Mouse (Mus musculus) lung, embryonic 14.5 days (tissue): ENCODE results near the gene Gm3336. TPM values are rescaled to one million over a fixed set of nuclear protein-coding genes. Genes with fewer than 3 reads are reported as not detected.

Source experiments
- ATAC-seq: fragments of 200-750 bp; cut with Nextera tagmentation; 2 replicates; pipeline ENCODE4 v1.8.0; 2017; ENCODE audit warnings: mild to moderate bottlenecking, moderate TSS enrichment, moderate library complexity; ENCODE audit not compliant: insufficient read depth
- DNase-seq: peaks from one replicate; pipeline ENCODE4 v3.0.0-alpha.2; 2015
- H3K27ac ChIP-seq: fragments of 300-500 bp; sonication (generic); 2 replicates; pipeline ENCODE4 v1.5.1; 2014; ENCODE audit warnings: low read depth, mild to moderate bottlenecking, moderate library complexity
- H3K27me3 ChIP-seq: fragments of 300-500 bp; sonication (generic); 2 replicates; pipeline ENCODE4 v1.6.1; 2014; ENCODE audit warnings: low read length, control low read depth; ENCODE audit not compliant: insufficient read depth
- H3K36me3 ChIP-seq: fragments of 300-500 bp; sonication (generic); 2 replicates; pipeline ENCODE4 v1.6.1; 2014; ENCODE audit warnings: control low read depth; ENCODE audit not compliant: insufficient read depth
- H3K4me1 ChIP-seq: fragments of 300-500 bp; sonication (generic); 2 replicates; pipeline ENCODE4 v1.6.1; 2014; ENCODE audit warnings: antibody characterized with exemption, control low read depth; ENCODE audit not compliant: insufficient read depth
- H3K4me2 ChIP-seq: fragments of 300-500 bp; sonication (generic); 2 replicates; pipeline ENCODE4 v1.6.1; 2014; ENCODE audit warnings: mild to moderate bottlenecking
- H3K4me3 ChIP-seq: fragments of 300-500 bp; sonication (generic); 2 replicates; pipeline ENCODE4 v1.5.1; 2014; ENCODE audit warnings: low read depth, low read length
- H3K9ac ChIP-seq: fragments of 300-500 bp; sonication (generic); 2 replicates; pipeline ENCODE4 v1.6.1; 2014
- H3K9me3 ChIP-seq: fragments of 300-500 bp; sonication (generic); 2 replicates; pipeline ENCODE4 v1.6.1; 2016; ENCODE audit warnings: low read depth, low read length, control low read depth
- CTCF ChIP-seq: IDR thresholded peaks from 2 replicates; pipeline ENCODE4 v1.5.1; 2016; ENCODE audit warnings: antibody characterized with exemption, low read depth
- WGBS: fragments of 180-500 bp; shearing (Covaris S2); extraction: QIAGEN DNeasy Blood & Tissue Kit; methylation state at CpG from one replicate; pipeline ENCODE4 v1.1.7; 2014; 5-methylcytosine and 5-hydroxymethylcytosine counted together
- polyA plus RNA-seq: library from polyadenylated mRNA; unstranded; fragments of >200 nt; fragmentation: Nextera tagmentation; extraction: Ambion mirVana; gene quantifications from 2 replicates; pipeline ENCODE4 v1.2.1, GENCODE M21; 2014

Gm3336 gene
- polyA plus RNA-seq, 1 experiment from 2014 or later = not detected

- Histone ChIP-seq H3K4me3 (no peak overlapping the region), H3K27ac (no peak overlapping the region), H3K27me3 (peaks cover 31% of the 10 kb centered on the region), H3K9me3 (no peaks in the 10 kb centered on the region), H3K9ac (no peak overlapping the region), H3K36me3 (no peaks in the 10 kb centered on the region), H3K4me2 (no peak overlapping the region), H3K4me1 (no peaks in the 10 kb centered on the region)
- no peak for TF ChIP-seq CTCF
- peak; percentile 72 for DNase-seq
- no peak for ATAC-seq
- WGBS = 23% methylated on average over 14 of the region's 14 CpGs
These were observed 7.6 kb downstream of the Gm3336 start for GRCm38 (mm10) chr8:70725792-70726447.

- no peak overlapping the region for H3K4me2 ChIP-seq
- no peaks in the 10 kb centered on the region for H3K9me3 ChIP-seq
- TF ChIP-seq CTCF = no peak
- no peak overlapping the region for H3K4me3 ChIP-seq
- no peak for DNase-seq
- H3K27ac ChIP-seq = no peak overlapping the region
- H3K27me3 ChIP-seq = peaks cover 33% of the 10 kb centered on the region
- no peaks in the 10 kb centered on the region for H3K4me1 ChIP-seq
- ATAC-seq = no peak
- no peaks in the 10 kb centered on the region for H3K36me3 ChIP-seq
- WGBS = 41% methylated on average over 11 of the region's 11 CpGs
- H3K9ac ChIP-seq = no peak overlapping the region
These were observed 8.4 kb downstream of the Gm3336 start for GRCm38 (mm10) chr8:70726721-70727120.

GRCm38 (mm10) chr8:70729808-70730475 is 11.6 kb downstream of the Gm3336 start:
- 2% methylated on average over 34 of the region's 34 CpGs for WGBS

GRCm38 (mm10) chr8:70730956-70731355 is 12.6 kb downstream of the Gm3336 start:
- TF ChIP-seq CTCF = no peak
- ATAC-seq = no peak

More at GRCm38 (mm10) chr8:70729808-70730475, 11.6 kb downstream of the Gm3336 start:
- peak overlapping the region; percentile 29; the same call in 1 of the 2 replicates for H3K9ac ChIP-seq
- peak; percentile 29 for DNase-seq
- H3K36me3 ChIP-seq = no peaks in the 10 kb centered on the region
- peak; percentile 55 for TF ChIP-seq CTCF
- no peak overlapping the region for H3K27ac ChIP-seq
- no peaks in the 10 kb centered on the region for H3K9me3 ChIP-seq
- no peaks in the 10 kb centered on the region for H3K4me1 ChIP-seq
- H3K4me3 ChIP-seq = peak overlapping the region; percentile 21
- ATAC-seq = no peak
- peak overlapping the region; percentile 51 for H3K4me2 ChIP-seq
- peaks cover 33% of the 10 kb centered on the region for H3K27me3 ChIP-seq

GRCm38 (mm10) chr8:70737705-70738104 is 19.4 kb downstream of the Gm3336 start:
- H3K9me3 ChIP-seq = no peaks in the 10 kb centered on the region
- peaks cover 19% of the 10 kb centered on the region for H3K27me3 ChIP-seq
- no peaks in the 10 kb centered on the region for H3K4me1 ChIP-seq
- H3K4me3 ChIP-seq = no peak overlapping the region
- H3K9ac ChIP-seq = no peak overlapping the region
- no peak for ATAC-seq
- DNase-seq = no peak
- H3K27ac ChIP-seq = no peak overlapping the region
- TF ChIP-seq CTCF = no peak
- WGBS = 48% methylated on average over 5 of the region's 5 CpGs
- no peak overlapping the region for H3K4me2 ChIP-seq
- H3K36me3 ChIP-seq = no peaks in the 10 kb centered on the region

More at GRCm38 (mm10) chr8:70730956-70731355, 12.6 kb downstream of the Gm3336 start:
- Histone ChIP-seq H3K9ac (no peak overlapping the region), H3K4me1 (no peaks in the 10 kb centered on the region), H3K4me3 (no peak overlapping the region), H3K4me2 (no peak overlapping the region), H3K9me3 (no peaks in the 10 kb centered on the region), H3K27me3 (peaks cover 33% of the 10 kb centered on the region), H3K27ac (no peak overlapping the region), H3K36me3 (no peaks in the 10 kb centered on the region)
- no peak for DNase-seq
- 77% methylated on average over 4 of the region's 4 CpGs for WGBS

- Histone ChIP-seq H3K27ac (no peak overlapping the region), H3K27me3 (peaks cover 24% of the 10 kb centered on the region), H3K4me1 (no peaks in the 10 kb centered on the region), H3K36me3 (no peaks in the 10 kb centered on the region), H3K4me3 (no peak overlapping the region), H3K9ac (no peak overlapping the region), H3K9me3 (no peaks in the 10 kb centered on the region), H3K4me2 (no peak overlapping the region)
- WGBS = 37% methylated on average over 3 of the region's 3 CpGs
- no peak for TF ChIP-seq CTCF
- no peak for DNase-seq
- ATAC-seq = no peak
These were observed 19.9 kb downstream of the Gm3336 start for GRCm38 (mm10) chr8:70738211-70738610.

- Histone ChIP-seq H3K36me3 (no peaks in the 10 kb centered on the region), H3K4me2 (no peak overlapping the region), H3K4me1 (no peaks in the 10 kb centered on the region), H3K27ac (no peak overlapping the region), H3K9ac (no peak overlapping the region), H3K4me3 (no peak overlapping the region), H3K9me3 (no peaks in the 10 kb centered on the region), H3K27me3 (peaks cover 58% of the 10 kb centered on the region)
- 57% methylated on average over 5 of the region's 5 CpGs for WGBS
- ATAC-seq (no peak), DNase-seq (no peak)
- no peak for TF ChIP-seq CTCF
These were observed 23.3 kb downstream of the Gm3336 start for GRCm38 (mm10) chr8:70741661-70742060.
